In genomic region chr7:65802306-65802705, GRCm38 (mm10) we compare ENCODE assay signal across 24 mouse cellular contexts. TPM values are rescaled to one million over a fixed set of nuclear protein-coding genes. Genes with fewer than 3 reads are reported as not detected.
A peak's percentile ranks its signal among the peaks of the same experiment; 100 is the strongest.
DNase-seq lines count a peak whose midpoint lies in the region; ATAC-seq and TF ChIP-seq lines count a peak whose summit lies in the region.
"Had no signal": no experiment of that assay in that cellular context is flagged by ENCODE, and none has a peak within 500 bp of the region (broad histone marks: within the 10 kb centered on the region; RNA-seq: fewer than 3 reads in every experiment).

No protein-coding gene starts in this region.

- no peak overlapping the region for H3K27ac ChIP-seq in intestine, postnatal 0 days (ENCODE audit: low read depth, low read length)
- H3K27ac ChIP-seq in intestine, embryonic 15.5 days = no peak overlapping the region
- H3K27ac ChIP-seq in hindbrain, embryonic 11.5 days (ENCODE audit: low read depth, low read length) = no peak overlapping the region
- H3K27ac ChIP-seq: hindbrain, embryonic 13.5 days; layer of hippocampus, adult 2 months; liver, embryonic 14.5 days had no signal

- H3K9ac ChIP-seq in intestine, postnatal 0 days (ENCODE audit: low read depth, low read length) = no peak overlapping the region
- H3K9ac ChIP-seq in intestine, embryonic 15.5 days = no peak overlapping the region
- no peak overlapping the region for H3K9ac ChIP-seq in hindbrain, embryonic 11.5 days (ENCODE audit: low read depth, low read length)
- H3K9ac ChIP-seq: forebrain, postnatal 0 days; hindbrain, embryonic 13.5 days; limb, embryonic 12.5 days; liver, embryonic 14.5 days; stomach, embryonic 15.5 days had no signal

- peaks cover 15% of the 10 kb centered on the region; the same call in 1 of the 2 replicates for H3K4me1 ChIP-seq in intestine, postnatal 0 days (replicated peaks; ENCODE audit: control insufficient read depth, insufficient read depth, low read length)
- peaks cover 12% of the 10 kb centered on the region for H3K4me1 ChIP-seq in intestine, embryonic 15.5 days (replicated peaks)
- no peaks in the 10 kb centered on the region for H3K4me1 ChIP-seq in hindbrain, embryonic 11.5 days (replicated peaks; ENCODE audit: control insufficient read depth, insufficient read depth, low read length)

- ATAC-seq in intestine, postnatal 0 days = peak; percentile 48
- no peak for ATAC-seq in intestine, embryonic 15.5 days
- peak; percentile 34; the same call in 1 of the 2 replicates for ATAC-seq in granulocyte monocyte progenitor cell, adult 5-6 weeks (replicated peaks; ENCODE audit: poor library complexity, severe bottlenecking)
- no peak for ATAC-seq in hindbrain, embryonic 11.5 days (ENCODE audit: low FRiP score)
- ATAC-seq: forebrain, postnatal 0 days had no signal

- no peaks in the 10 kb centered on the region for H3K79me3 ChIP-seq in C2C12 (ENCODE audit: low read depth)

- no peaks in the 10 kb centered on the region for H3K27me3 ChIP-seq in intestine, postnatal 0 days (replicated peaks; ENCODE audit: control insufficient read depth, insufficient read depth, low read length)
- no peaks in the 10 kb centered on the region for H3K27me3 ChIP-seq in intestine, embryonic 15.5 days (replicated peaks)
- H3K27me3 ChIP-seq in C2C12 (ENCODE audit: control insufficient read depth, insufficient read depth, insufficient read length) = no peaks in the 10 kb centered on the region
- no peaks in the 10 kb centered on the region for H3K27me3 ChIP-seq in hindbrain, embryonic 11.5 days (ENCODE audit: control insufficient read depth, insufficient read depth, low read length)
- H3K27me3 ChIP-seq: hindbrain, embryonic 13.5 days; limb, embryonic 12.5 days; stomach, embryonic 15.5 days had no signal

- 60% methylated on average over 5 of the region's 5 CpGs for WGBS in intestine, postnatal 0 days
- WGBS in intestine, embryonic 15.5 days = 86% methylated on average over 5 of the region's 5 CpGs
- 91% methylated on average over 5 of the region's 5 CpGs for WGBS in hindbrain, embryonic 11.5 days

- no peak for TF ChIP-seq CTCF in intestine, postnatal 0 days (IDR thresholded peaks at IDR 0.05; ENCODE audit: low read depth)
- TF ChIP-seq CTCF in C2C12 (IDR thresholded peaks at IDR 0.05; ENCODE audit: control insufficient read depth, insufficient read depth, insufficient read length) = no peak

- no peaks in the 10 kb centered on the region for H3K79me2 ChIP-seq in C2C12 (ENCODE audit: control insufficient read depth, insufficient read depth)

- peak; percentile 63 for DNase-seq in 3134 (ENCODE audit: extremely low read depth, insufficient read length, low spot score)
- DNase-seq in hindbrain, embryonic 11.5 days (ENCODE audit: low spot score) = no peak
- DNase-seq in layer of hippocampus, adult 11-12 months (ENCODE audit: low spot score) = no peak
- no peak for DNase-seq in kidney, postnatal 14 days
- DNase-seq: cerebellum, adult 11 months; cerebellum, adult 9-11 months; forebrain, postnatal 0 days; heart, postnatal 10 days; kidney, adult 2 months; kidney, postnatal 10 days; midbrain, embryonic 14.5 days; thymus, adult 18-20 months; thymus, postnatal 36 days had no signal

- no peak overlapping the region for H3K4me2 ChIP-seq in intestine, postnatal 0 days (replicated peaks; ENCODE audit: low read depth)
- no peak overlapping the region for H3K4me2 ChIP-seq in intestine, embryonic 15.5 days (replicated peaks)
- H3K4me2 ChIP-seq in hindbrain, embryonic 11.5 days (replicated peaks; ENCODE audit: low read depth, low read length) = no peak overlapping the region
- H3K4me2 ChIP-seq: heart, embryonic 11.5 days; hindbrain, embryonic 13.5 days; limb, embryonic 12.5 days; stomach, embryonic 15.5 days had no signal

- H3K36me3 ChIP-seq in intestine, postnatal 0 days (ENCODE audit: control insufficient read depth, insufficient read depth) = no peaks in the 10 kb centered on the region
- no peaks in the 10 kb centered on the region for H3K36me3 ChIP-seq in intestine, embryonic 15.5 days
- no peaks in the 10 kb centered on the region for H3K36me3 ChIP-seq in C2C12 (ENCODE audit: control insufficient read depth, insufficient read depth)
- H3K36me3 ChIP-seq in hindbrain, embryonic 11.5 days (ENCODE audit: control insufficient read depth, insufficient read depth, low read length) = no peaks in the 10 kb centered on the region
- H3K36me3 ChIP-seq: embryonic facial prominence, embryonic 10.5 days; hindbrain, embryonic 13.5 days; limb, embryonic 12.5 days; stomach, embryonic 15.5 days had no signal

- H3K9me3 ChIP-seq in intestine, postnatal 0 days (ENCODE audit: control insufficient read depth) = no peaks in the 10 kb centered on the region
- H3K9me3 ChIP-seq in intestine, embryonic 15.5 days = no peaks in the 10 kb centered on the region
- H3K9me3 ChIP-seq in hindbrain, embryonic 11.5 days (ENCODE audit: control insufficient read depth, low read length) = no peaks in the 10 kb centered on the region
- H3K9me3 ChIP-seq: embryonic facial prominence, embryonic 10.5 days; hindbrain, embryonic 13.5 days; limb, embryonic 12.5 days; stomach, embryonic 15.5 days had no signal

- H3ac ChIP-seq in C2C12 (ENCODE audit: control insufficient read depth, insufficient read length, low read depth) = no peak overlapping the region

- H3K4me3 ChIP-seq in intestine, postnatal 0 days (ENCODE audit: low read depth, low read length) = no peak overlapping the region
- H3K4me3 ChIP-seq in intestine, embryonic 15.5 days (replicated peaks) = no peak overlapping the region
- no peak overlapping the region for H3K4me3 ChIP-seq in C2C12 (ENCODE audit: insufficient read depth, poor library complexity, severe bottlenecking)
- H3K4me3 ChIP-seq in hindbrain, embryonic 11.5 days (ENCODE audit: low read depth, low read length) = no peak overlapping the region
- H3K4me3 ChIP-seq: embryonic facial prominence, embryonic 10.5 days; hindbrain, embryonic 13.5 days; layer of hippocampus, adult 2 months; limb, embryonic 12.5 days; stomach, embryonic 15.5 days had no signal

TF ChIP-seq in C2C12, 6 proteins besides CTCF, POLR2A, EP300 and RAD21:
- TF ChIP-seq MYOG (IDR thresholded peaks at IDR 0.05; ENCODE audit: control insufficient read depth, extremely low read depth, insufficient read length) = no peak
- TF ChIP-seq USF1 (IDR thresholded peaks at IDR 0.05; ENCODE audit: low read depth) = peak; percentile 23
- peak; percentile 32 for TF ChIP-seq FOSL1 (IDR thresholded peaks at IDR 0.05; ENCODE audit: insufficient read depth, low read length, poor library complexity, severe bottlenecking)

RNA-seq across cellular contexts. Expression of gene Pcsk6, which starts 59.2 kb away (rescaled TPM):
- 4.7 and 5.3 TPM in 2 replicates for polyA plus RNA-seq in intestine, postnatal 0 days (2015; fragmentation: Nextera tagmentation; extraction: Ambion mirVana)
- 2.6 and 2.8 TPM in 2 replicates for polyA plus RNA-seq in intestine, embryonic 15.5 days (2015; fragmentation: Nextera tagmentation; extraction: Ambion mirVana)
- polyA plus RNA-seq in C2C12 (2012; fragmentation: generic; extraction: Trizol) = 0.06 TPM
- total RNA-seq in granulocyte monocyte progenitor cell, adult 5-6 weeks (2014; fragmentation: Nextera tagmentation) = not detected in 2 replicates
- not detected in 2 replicates for total RNA-seq in granulocyte monocyte progenitor cell, adult 5-6 weeks (2017)
- polyA plus RNA-seq in hindbrain, embryonic 11.5 days (2014; fragmentation: Nextera tagmentation; extraction: Ambion mirVana) = 1.1 and 2.4 TPM in 2 replicates

Comparison
In these comparisons a context has a peak if more than half of its experiments do, and no peak if none do; other contexts are left out.
1. ATAC-seq: peak in intestine, postnatal 0 days (single experiment) and granulocyte monocyte progenitor cell, adult 5-6 weeks (single experiment); none in intestine, embryonic 15.5 days (single experiment) and hindbrain, embryonic 11.5 days (single experiment).